Mouse (Mus musculus) cerebellum, adult 2 months (tissue): Measurements from ENCODE around the gene Apoa2.

ENCODE experiments used
- CTCF ChIP-seq: fragments of 200-500 bp; IDR thresholded peaks from 2 replicates; pipeline ENCODE4 v1.5.1; 2011; ENCODE audit warnings: low read depth, mild to moderate bottlenecking, control low read depth, low read length, moderate library complexity, borderline replicate concordance; ENCODE audit not compliant: insufficient read depth
- POLR2A ChIP-seq: fragments of 200-500 bp; IDR thresholded peaks from 2 replicates; pipeline ENCODE4 v1.6.1; 2011; ENCODE audit warnings: low read length, control low read depth, borderline replicate concordance; ENCODE audit not compliant: insufficient read depth

GRCm38 (mm10) chr1:171248386-171249226 lies 23.8 kb downstream of the Apoa2 start:
- TF ChIP-seq CTCF (no peak), POLR2A (no peak)
